Mouse (Mus musculus) small intestine, adult 2 months (tissue): ENCODE measurements around the gene Gm43191. TPM values are rescaled to one million over a fixed set of nuclear protein-coding genes. Genes with fewer than 3 reads are reported as not detected.

ENCODE experiments used
- H3K27ac ChIP-seq: fragments of 200-500 bp; 2 replicates; pipeline ENCODE4 v1.5.1; 2012; ENCODE audit warnings: low read depth, low read length, control low read depth, inconsistent platforms; ENCODE audit not compliant: insufficient read depth
- H3K27me3 ChIP-seq: fragments of 200-500 bp; 2 replicates; pipeline ENCODE4 v1.6.1; 2012; ENCODE audit warnings: mild to moderate bottlenecking, moderate library complexity, low read length, inconsistent platforms; ENCODE audit not compliant: control insufficient read depth, insufficient read depth
- H3K36me3 ChIP-seq: fragments of 200-500 bp; 2 replicates; pipeline ENCODE4 v1.6.1; 2012; ENCODE audit warnings: mild to moderate bottlenecking, low read length, control low read depth, inconsistent platforms; ENCODE audit not compliant: control insufficient read depth, insufficient read depth
- H3K4me1 ChIP-seq: fragments of 200-500 bp; 2 replicates; pipeline ENCODE4 v1.6.1; 2012; ENCODE audit warnings: low read length, inconsistent platforms, mixed read lengths; ENCODE audit not compliant: control insufficient read depth, insufficient read depth, insufficient read length
- H3K4me3 ChIP-seq: fragments of 200-500 bp; 2 replicates; pipeline ENCODE4 v1.5.1; 2012; ENCODE audit warnings: low read depth, mild to moderate bottlenecking, control low read depth, inconsistent platforms, low read length, moderate library complexity
- CTCF ChIP-seq: fragments of 200-500 bp; IDR thresholded peaks from 2 replicates; pipeline ENCODE4 v1.5.1; 2012; ENCODE audit warnings: low read depth, mild to moderate bottlenecking, control low read depth, inconsistent platforms, low read length, moderate library complexity, mixed read lengths; ENCODE audit not compliant: insufficient replicate concordance, insufficient read length; ENCODE audit errors: extremely low read depth
- POLR2A ChIP-seq: fragments of 200-500 bp; IDR thresholded peaks from 2 replicates; pipeline ENCODE4 v1.6.1; 2012; ENCODE audit warnings: low read depth, mild to moderate bottlenecking, control low read depth, inconsistent platforms, low read length, moderate library complexity
- WGBS: fragments of 180-500 bp; shearing (Covaris S2); methylation state at CpG from one replicate; pipeline ENCODE4 v1.1.7; 2018; 5-methylcytosine and 5-hydroxymethylcytosine counted together
- polyA plus RNA-seq: library from polyadenylated mRNA; depleted of rRNA; stranded (reverse); fragments of >200 nt; gene quantifications from 2 replicates; pipeline ENCODE4 v1.2.3, GENCODE M21; 2012; rRNA removed

Gm43191 gene
- polyA plus RNA-seq = not detected in 2 replicates

GRCm38 (mm10) chr3:116681160-116681559 lies at the start of gene Gm43191:
Gm43191 (minus strand) TSS chr3:116681260.
- TF ChIP-seq POLR2A = no peak
- TF ChIP-seq CTCF = no peak
- Histone ChIP-seq H3K4me3 (no peak within 1 kb of the TSS), H3K27me3 (no peaks in the 10 kb centered on the region), H3K27ac (no peak within 1 kb of the TSS), H3K4me1 (peaks cover 3% of the 10 kb centered on the region; the same call in 1 of the 2 replicates), H3K36me3 (peaks cover 18% of the 10 kb centered on the region)
- 100% methylated on average over 1 of the region's 1 CpGs for WGBS

- 80% methylated on average over 2 of the region's 2 CpGs for whole genome bisulfite sequencing
- no peak for TF ChIP-seq POLR2A
- no peak for TF ChIP-seq CTCF
- Histone ChIP-seq H3K27me3 (no peaks in the 10 kb centered on the region), H3K4me3 (no peak overlapping the region), H3K4me1 (peaks cover 12% of the 10 kb centered on the region; the same call in 1 of the 2 replicates), H3K27ac (no peak overlapping the region), H3K36me3 (no peaks in the 10 kb centered on the region)
Measured at GRCm38 (mm10) chr3:116729483-116730174, 48.6 kb upstream of the Gm43191 start.

- 19% methylated on average over 9 of the region's 9 CpGs for WGBS
- Histone ChIP-seq H3K4me1 (peaks cover 18% of the 10 kb centered on the region; the same call in 1 of the 2 replicates), H3K36me3 (no peaks in the 10 kb centered on the region), H3K4me3 (0 out of 2 replicates have a peak overlapping the region, but pooled peaks have one; percentile 16), H3K27me3 (no peaks in the 10 kb centered on the region), H3K27ac (peak overlapping the region; percentile 90)
- no peak for TF ChIP-seq POLR2A
- TF ChIP-seq CTCF = no peak
Measured at GRCm38 (mm10) chr3:116726807-116727206, 45.7 kb upstream of the Gm43191 start.

- Histone ChIP-seq H3K4me1 (peaks cover 20% of the 10 kb centered on the region; the same call in 1 of the 2 replicates), H3K36me3 (no peaks in the 10 kb centered on the region), H3K4me3 (no peak overlapping the region), H3K27ac (peak overlapping the region; percentile 96), H3K27me3 (no peaks in the 10 kb centered on the region)
- no peak for TF ChIP-seq CTCF
- TF ChIP-seq POLR2A = no peak
- WGBS = 33% methylated on average over 10 of the region's 10 CpGs
Measured at GRCm38 (mm10) chr3:116723496-116724481, 42.7 kb upstream of the Gm43191 start.

GRCm38 (mm10) chr3:116722980-116723379 lies 41.9 kb upstream of the Gm43191 start:
- Histone ChIP-seq H3K27ac (no peak overlapping the region), H3K4me3 (no peak overlapping the region), H3K27me3 (no peaks in the 10 kb centered on the region), H3K4me1 (peaks cover 18% of the 10 kb centered on the region; the same call in 1 of the 2 replicates), H3K36me3 (no peaks in the 10 kb centered on the region)
- WGBS = 37% methylated on average over 4 of the region's 4 CpGs
- TF ChIP-seq CTCF (no peak), POLR2A (no peak)

GRCm38 (mm10) chr3:116718951-116719350 lies 37.9 kb upstream of the Gm43191 start:
- no peak overlapping the region for H3K4me3 ChIP-seq
- 40% methylated on average over 3 of the region's 3 CpGs for WGBS
- no peak overlapping the region for H3K27ac ChIP-seq
- no peak for TF ChIP-seq POLR2A
- TF ChIP-seq CTCF = no peak
- H3K4me1 ChIP-seq = peaks cover 6% of the 10 kb centered on the region; the same call in 1 of the 2 replicates
- H3K36me3 ChIP-seq = no peaks in the 10 kb centered on the region
- no peaks in the 10 kb centered on the region for H3K27me3 ChIP-seq

GRCm38 (mm10) chr3:116713031-116713430 lies 32.0 kb upstream of the Gm43191 start:
- H3K27ac ChIP-seq = no peak overlapping the region

More at GRCm38 (mm10) chr3:116713031-116713430, 32.0 kb upstream of the Gm43191 start:
- no peak overlapping the region for H3K4me3 ChIP-seq
- peaks cover 7% of the 10 kb centered on the region; the same call in 1 of the 2 replicates for H3K4me1 ChIP-seq
- WGBS = 16% methylated on average over 5 of the region's 5 CpGs
- no peaks in the 10 kb centered on the region for H3K36me3 ChIP-seq
- no peaks in the 10 kb centered on the region for H3K27me3 ChIP-seq
- TF ChIP-seq POLR2A = no peak
- TF ChIP-seq CTCF = no peak
